Mouse (Mus musculus): ENCODE results near the gene Ankrd33. TPM values are rescaled to one million over a fixed set of nuclear protein-coding genes. Genes with fewer than 3 reads are reported as not detected.

Gene Ankrd33
- polyA plus RNA-seq, 1 experiment: not detected

DNA sequence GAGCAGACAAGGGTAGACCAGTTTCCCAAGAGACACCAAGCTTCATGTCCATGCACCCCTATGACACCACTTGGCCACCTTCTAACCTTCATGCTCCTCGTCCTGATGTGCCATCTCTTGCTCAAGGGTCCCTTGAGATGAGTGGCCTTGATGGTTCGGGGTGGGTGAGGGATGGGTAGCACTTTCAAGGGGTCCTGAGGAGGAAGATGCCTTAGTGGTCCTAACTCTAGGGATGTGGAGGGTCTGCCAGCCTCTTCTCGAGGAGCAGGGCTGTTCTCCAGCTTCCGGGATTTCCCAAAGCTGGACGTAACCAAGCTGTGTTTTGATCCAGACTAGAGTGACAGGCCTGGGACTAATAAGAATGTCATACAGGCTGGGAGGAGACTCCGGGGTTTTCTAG lies 10.0 kb downstream of the Ankrd33 start:
- TF ChIP-seq CTCF (conservative IDR thresholded peaks at IDR 0.05; ENCODE audit: insufficient read depth, insufficient read length, low read depth, low read length) (no peak), POLR2A (IDR thresholded peaks at IDR 0.05; ENCODE audit: low read depth, low read length) (no peak)
- no peaks in the 10 kb centered on the region for H3K36me3 ChIP-seq (ENCODE audit: control insufficient read depth, insufficient read depth, low read length)
- H3K4me1 ChIP-seq (ENCODE audit: control insufficient read depth, insufficient read depth, low read length): no peaks in the 10 kb centered on the region
- no peak overlapping the region for H3K4me3 ChIP-seq (ENCODE audit: insufficient read depth, low read depth, low read length)
- no peak for DNase-seq
- H3K27ac ChIP-seq (ENCODE audit: insufficient read depth, low read depth, low read length): no peak overlapping the region
- WGBS: 91% methylated on average over 6 of the region's 6 CpGs
- H3K27me3 ChIP-seq (replicated peaks; ENCODE audit: control insufficient read depth, insufficient read depth, low read length): no peaks in the 10 kb centered on the region

GRCm38 (mm10) chr15:101126876-101127544 lies 11.5 kb downstream of the Ankrd33 start:
- Histone ChIP-seq H3K27ac (ENCODE audit: insufficient read depth, low read depth, low read length) (0 out of 2 replicates have a peak overlapping the region, but pooled peaks have one; percentile 17), H3K4me1 (ENCODE audit: control insufficient read depth, insufficient read depth, low read length) (peaks cover 2% of the 10 kb centered on the region; the same call in 1 of the 2 replicates), H3K36me3 (ENCODE audit: control insufficient read depth, insufficient read depth, low read length) (no peaks in the 10 kb centered on the region), H3K4me3 (ENCODE audit: insufficient read depth, low read depth, low read length) (no peak overlapping the region), H3K27me3 (replicated peaks; ENCODE audit: control insufficient read depth, insufficient read depth, low read length) (no peaks in the 10 kb centered on the region)
- DNase-seq: no peak
- 79% methylated on average over 12 of the region's 12 CpGs for WGBS
- TF ChIP-seq POLR2A (IDR thresholded peaks at IDR 0.05; ENCODE audit: low read depth, low read length) (no peak), CTCF (conservative IDR thresholded peaks at IDR 0.05; ENCODE audit: insufficient read depth, insufficient read length, low read depth, low read length) (no peak)

- peak; percentile 26 for TF ChIP-seq POLR2A (IDR thresholded peaks at IDR 0.05; ENCODE audit: low read depth, low read length)
- TF ChIP-seq CTCF (conservative IDR thresholded peaks at IDR 0.05; ENCODE audit: insufficient read depth, insufficient read length, low read depth, low read length): no peak
- Histone ChIP-seq H3K4me1 (ENCODE audit: control insufficient read depth, insufficient read depth, low read length) (peaks cover 2% of the 10 kb centered on the region), H3K36me3 (ENCODE audit: control insufficient read depth, insufficient read depth, low read length) (no peaks in the 10 kb centered on the region), H3K4me3 (ENCODE audit: insufficient read depth, low read depth, low read length) (peak within 1 kb of the TSS; percentile 62), H3K27ac (ENCODE audit: insufficient read depth, low read depth, low read length) (peak within 1 kb of the TSS; percentile 89), H3K27me3 (replicated peaks; ENCODE audit: control insufficient read depth, insufficient read depth, low read length) (no peaks in the 10 kb centered on the region)
- 10% methylated on average over 46 of the region's 46 CpGs for WGBS
- peak; percentile 75 for DNase-seq
These were observed 12.9 kb downstream of the Ankrd33 start, which contains the start of gene Acvrl1 for GRCm38 (mm10) chr15:101128181-101129089. Gene Acvrl1 (plus strand): TSS chr15:101128522.

DNA sequence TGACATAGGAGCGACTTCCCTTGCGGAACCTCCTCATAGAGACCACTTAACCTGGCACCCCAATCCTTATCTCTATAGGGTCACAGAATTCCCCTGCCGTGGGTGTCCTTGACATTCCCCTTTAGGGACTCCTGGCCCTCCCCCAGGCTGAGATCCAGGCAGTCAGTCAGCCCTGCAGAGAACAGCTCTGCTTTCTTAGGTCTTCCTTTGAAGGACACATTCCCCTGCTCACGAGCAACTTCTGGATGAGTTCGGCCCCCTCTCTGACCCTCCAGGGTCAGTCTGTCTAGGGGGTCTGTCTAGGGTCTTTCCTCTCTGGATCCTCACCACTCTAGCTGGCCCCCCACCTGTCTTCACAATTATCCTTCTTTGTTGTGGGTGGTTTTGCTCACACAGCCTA lies 13.9 kb downstream of the Ankrd33 start:
- Histone ChIP-seq H3K27ac (ENCODE audit: insufficient read depth, low read depth, low read length) (peak overlapping the region; percentile 5; the same call in 1 of the 2 replicates), H3K4me1 (ENCODE audit: control insufficient read depth, insufficient read depth, low read length) (peaks cover 2% of the 10 kb centered on the region)
- no peak for DNase-seq

DNA sequence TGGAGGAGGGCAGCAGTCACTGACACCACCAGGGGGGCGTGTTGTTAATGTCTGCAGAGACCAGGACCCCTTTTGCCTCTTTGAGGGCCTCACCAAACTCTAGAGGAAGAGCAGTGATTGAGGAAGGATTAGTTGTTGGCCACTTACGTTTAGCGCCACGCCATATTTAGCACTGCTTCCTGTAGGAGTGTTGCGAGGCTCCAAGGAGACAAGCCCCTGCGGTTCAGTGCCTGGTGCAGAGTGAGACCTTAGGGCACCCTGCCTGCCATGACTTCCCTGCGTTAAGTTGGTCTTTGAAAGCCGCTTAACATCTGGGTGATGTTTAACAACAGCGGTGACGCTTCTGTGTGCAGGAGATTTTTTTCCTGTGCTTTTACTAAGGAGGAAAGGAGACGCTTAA lies 15.9 kb downstream of the Ankrd33 start:
- Histone ChIP-seq H3K36me3 (ENCODE audit: control insufficient read depth, insufficient read depth, low read length) (no peaks in the 10 kb centered on the region), H3K27me3 (replicated peaks; ENCODE audit: control insufficient read depth, insufficient read depth, low read length) (no peaks in the 10 kb centered on the region), H3K4me1 (ENCODE audit: control insufficient read depth, insufficient read depth, low read length) (peaks cover 2% of the 10 kb centered on the region), H3K4me3 (ENCODE audit: insufficient read depth, low read depth, low read length) (no peak overlapping the region; the same call in 1 of the 2 replicates), H3K27ac (ENCODE audit: insufficient read depth, low read depth, low read length) (no peak overlapping the region)
- no peak for TF ChIP-seq CTCF (conservative IDR thresholded peaks at IDR 0.05; ENCODE audit: insufficient read depth, insufficient read length, low read depth, low read length)
- DNase-seq: no peak
- 28% methylated on average over 11 of the region's 11 CpGs for WGBS

More for the DNA sequence above, 13.9 kb downstream of the Ankrd33 start:
- WGBS: 33% methylated on average over 5 of the region's 5 CpGs
- no peaks in the 10 kb centered on the region for H3K36me3 ChIP-seq (ENCODE audit: control insufficient read depth, insufficient read depth, low read length)
- no peaks in the 10 kb centered on the region for H3K27me3 ChIP-seq (replicated peaks; ENCODE audit: control insufficient read depth, insufficient read depth, low read length)
- TF ChIP-seq CTCF (conservative IDR thresholded peaks at IDR 0.05; ENCODE audit: insufficient read depth, insufficient read length, low read depth, low read length) (no peak), POLR2A (IDR thresholded peaks at IDR 0.05; ENCODE audit: low read depth, low read length) (no peak)
- H3K4me3 ChIP-seq (ENCODE audit: insufficient read depth, low read depth, low read length): peak overlapping the region; percentile 62

GRCm38 (mm10) chr15:101132041-101132440 lies 16.5 kb downstream of the Ankrd33 start:
- Histone ChIP-seq H3K27ac (ENCODE audit: insufficient read depth, low read depth, low read length) (0 out of 2 replicates have a peak overlapping the region, but pooled peaks have one; percentile 17), H3K4me3 (ENCODE audit: insufficient read depth, low read depth, low read length) (no peak overlapping the region)

DNA sequence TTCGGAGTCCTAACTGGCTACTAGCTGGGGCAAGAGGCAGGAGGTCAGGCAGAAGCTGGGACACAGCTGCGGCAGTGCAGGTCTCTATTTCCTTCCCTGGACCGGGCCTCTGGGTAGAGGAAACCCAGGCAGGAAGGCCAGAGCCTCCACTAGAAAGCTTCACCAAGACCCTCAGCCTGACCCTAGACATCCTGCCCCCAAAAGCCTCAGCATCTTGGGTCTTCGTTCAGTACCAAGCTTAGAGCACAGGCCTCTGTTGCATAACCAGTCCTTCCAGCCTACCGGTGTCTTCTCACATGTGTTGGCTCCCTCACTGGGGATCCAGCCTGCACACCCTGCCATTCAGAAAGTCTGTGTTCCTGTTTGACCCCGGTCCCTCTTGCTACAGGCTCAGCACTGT lies 17.2 kb downstream of the Ankrd33 start:
- Histone ChIP-seq H3K4me3 (ENCODE audit: insufficient read depth, low read depth, low read length) (no peak overlapping the region), H3K36me3 (ENCODE audit: control insufficient read depth, insufficient read depth, low read length) (no peaks in the 10 kb centered on the region), H3K27me3 (replicated peaks; ENCODE audit: control insufficient read depth, insufficient read depth, low read length) (no peaks in the 10 kb centered on the region), H3K27ac (ENCODE audit: insufficient read depth, low read depth, low read length) (peak overlapping the region; percentile 17; the same call in 1 of the 2 replicates), H3K4me1 (ENCODE audit: control insufficient read depth, insufficient read depth, low read length) (peaks cover 2% of the 10 kb centered on the region)
- no peak for TF ChIP-seq CTCF (conservative IDR thresholded peaks at IDR 0.05; ENCODE audit: insufficient read depth, insufficient read length, low read depth, low read length)
- TF ChIP-seq POLR2A (IDR thresholded peaks at IDR 0.05; ENCODE audit: low read depth, low read length): no peak
- DNase-seq: no peak
- WGBS: 65% methylated on average over 6 of the region's 6 CpGs

More at GRCm38 (mm10) chr15:101132041-101132440, 16.5 kb downstream of the Ankrd33 start:
- H3K4me1 ChIP-seq (ENCODE audit: control insufficient read depth, insufficient read depth, low read length): peaks cover 2% of the 10 kb centered on the region
- no peaks in the 10 kb centered on the region for H3K36me3 ChIP-seq (ENCODE audit: control insufficient read depth, insufficient read depth, low read length)
- DNase-seq: no peak
- no peaks in the 10 kb centered on the region for H3K27me3 ChIP-seq (replicated peaks; ENCODE audit: control insufficient read depth, insufficient read depth, low read length)
- TF ChIP-seq CTCF (conservative IDR thresholded peaks at IDR 0.05; ENCODE audit: insufficient read depth, insufficient read length, low read depth, low read length) (no peak), POLR2A (IDR thresholded peaks at IDR 0.05; ENCODE audit: low read depth, low read length) (no peak)
- 31% methylated on average over 6 of the region's 6 CpGs for WGBS
